Mouse (Mus musculus) heart, embryonic 12.5 days (tissue): ENCODE results near the gene Aph1a. TPM values are rescaled to one million over a fixed set of nuclear protein-coding genes. Genes with fewer than 3 reads are reported as not detected.
"Not testable (repeated sequence)": the region's sequence is repeated elsewhere in the genome, so short reads cannot be mapped to it uniquely, and the experiment has no call there.

ENCODE experiments used
- ATAC-seq: fragments of 200-750 bp; cut with Nextera tagmentation; 2 replicates; pipeline ENCODE4 v1.8.0; 2017; ENCODE audit warnings: moderate TSS enrichment, moderate library complexity; ENCODE audit not compliant: insufficient number of reproducible peaks, low FRiP score
- H3K27ac ChIP-seq: fragments of 300-500 bp; sonication (generic); 2 replicates; pipeline ENCODE4 v1.5.1; 2016; ENCODE audit warnings: mild to moderate bottlenecking, moderate library complexity; ENCODE audit not compliant: poor library complexity, severe bottlenecking
- H3K27me3 ChIP-seq: fragments of 300-500 bp; sonication (generic); replicated peaks from 2 replicates; pipeline ENCODE4 v1.6.1; 2016; ENCODE audit warnings: mild to moderate bottlenecking, moderate library complexity
- H3K36me3 ChIP-seq: fragments of 300-500 bp; sonication (generic); 2 replicates; pipeline ENCODE4 v1.6.1; 2016; ENCODE audit warnings: mild to moderate bottlenecking, moderate library complexity
- H3K4me1 ChIP-seq: fragments of 300-500 bp; sonication (generic); replicated peaks from 2 replicates; pipeline ENCODE4 v1.6.1; 2016; ENCODE audit warnings: mild to moderate bottlenecking
- H3K4me2 ChIP-seq: fragments of 300-500 bp; sonication (generic); 2 replicates; pipeline ENCODE4 v1.6.1; 2016; ENCODE audit warnings: mild to moderate bottlenecking, moderate library complexity
- H3K4me3 ChIP-seq: fragments of 300-500 bp; sonication (generic); 2 replicates; pipeline ENCODE4 v1.5.1; 2016; ENCODE audit warnings: mild to moderate bottlenecking
- H3K9ac ChIP-seq: fragments of 300-500 bp; sonication (generic); 2 replicates; pipeline ENCODE4 v1.6.1; 2016; ENCODE audit warnings: mild to moderate bottlenecking, moderate library complexity
- H3K9me3 ChIP-seq: fragments of 300-500 bp; sonication (generic); replicated peaks from 2 replicates; pipeline ENCODE4 v1.6.1; 2016; ENCODE audit warnings: mild to moderate bottlenecking, moderate library complexity
- WGBS: fragments of 180-500 bp; shearing (Covaris S2); methylation state at CpG from one replicate; pipeline ENCODE4 v1.1.7; 2016; 5-methylcytosine and 5-hydroxymethylcytosine counted together
- polyA plus RNA-seq: library from polyadenylated mRNA; unstranded; fragments of >200 nt; fragmentation: Nextera tagmentation; extraction: Ambion mirVana; gene quantifications from 2 replicates; pipeline ENCODE4 v1.2.1, GENCODE M21; 2016

Aph1a gene
- polyA plus RNA-seq, 1 experiment from 2014 or later = 33.8 TPM

DNA sequence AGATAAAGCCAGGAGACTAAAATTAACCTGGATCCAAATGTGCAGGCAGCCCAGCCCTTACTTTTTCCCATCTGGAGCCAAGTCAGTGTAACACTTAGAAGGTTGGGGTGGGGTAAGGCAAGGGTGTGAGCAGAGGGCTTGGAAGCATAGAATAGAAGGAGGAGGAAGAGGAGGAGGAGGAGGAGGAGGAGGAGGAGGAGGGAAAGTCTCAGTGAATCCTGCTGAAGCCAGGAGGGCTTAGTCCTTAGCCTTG, 8.5 kb downstream of the Aph1a start:
- peak overlapping the region; percentile 8; the same call in 1 of the 2 replicates for H3K4me3 ChIP-seq
- peak overlapping the region; percentile 66 for H3K27ac ChIP-seq
- H3K9ac ChIP-seq = peak overlapping the region; percentile 46
- no peaks in the 10 kb centered on the region for H3K9me3 ChIP-seq
- peak overlapping the region; percentile 73 for H3K4me2 ChIP-seq
- H3K27me3 ChIP-seq = no peaks in the 10 kb centered on the region
- ATAC-seq = no peak
- H3K36me3 ChIP-seq = peaks cover 12% of the 10 kb centered on the region; the same call in 1 of the 2 replicates
- H3K4me1 ChIP-seq = peaks cover 44% of the 10 kb centered on the region

DNA sequence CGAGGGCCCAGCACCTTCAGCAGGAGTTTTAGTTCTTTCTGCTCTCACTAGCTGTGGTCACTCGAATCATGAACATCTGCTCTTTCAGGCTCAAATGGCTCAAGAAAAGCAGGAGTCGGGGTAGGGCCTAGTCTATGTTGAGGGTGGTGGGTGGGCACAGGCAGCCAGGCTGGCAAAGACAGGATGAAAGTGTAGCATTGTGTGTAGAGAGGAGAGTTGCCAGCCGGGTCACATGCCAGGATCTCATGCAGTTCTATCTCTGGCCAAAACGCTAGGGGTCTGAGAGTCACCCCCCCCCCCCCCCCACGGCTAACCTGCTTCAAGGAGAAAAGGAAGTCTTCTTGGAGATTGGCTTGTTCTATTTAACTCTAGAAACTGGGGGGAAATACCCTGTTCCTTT, 8.9 kb downstream of the Aph1a start:
- Histone ChIP-seq H3K27ac (peak overlapping the region; percentile 66), H3K9ac (peak overlapping the region; percentile 46; the same call in 1 of the 2 replicates), H3K4me3 (peak overlapping the region; percentile 8), H3K9me3 (no peaks in the 10 kb centered on the region), H3K4me2 (peak overlapping the region; percentile 73), H3K27me3 (no peaks in the 10 kb centered on the region), H3K36me3 (peaks cover 9% of the 10 kb centered on the region; the same call in 1 of the 2 replicates), H3K4me1 (peaks cover 44% of the 10 kb centered on the region)
- ATAC-seq = no peak
- 27% methylated on average over 6 of the region's 6 CpGs for WGBS

DNA sequence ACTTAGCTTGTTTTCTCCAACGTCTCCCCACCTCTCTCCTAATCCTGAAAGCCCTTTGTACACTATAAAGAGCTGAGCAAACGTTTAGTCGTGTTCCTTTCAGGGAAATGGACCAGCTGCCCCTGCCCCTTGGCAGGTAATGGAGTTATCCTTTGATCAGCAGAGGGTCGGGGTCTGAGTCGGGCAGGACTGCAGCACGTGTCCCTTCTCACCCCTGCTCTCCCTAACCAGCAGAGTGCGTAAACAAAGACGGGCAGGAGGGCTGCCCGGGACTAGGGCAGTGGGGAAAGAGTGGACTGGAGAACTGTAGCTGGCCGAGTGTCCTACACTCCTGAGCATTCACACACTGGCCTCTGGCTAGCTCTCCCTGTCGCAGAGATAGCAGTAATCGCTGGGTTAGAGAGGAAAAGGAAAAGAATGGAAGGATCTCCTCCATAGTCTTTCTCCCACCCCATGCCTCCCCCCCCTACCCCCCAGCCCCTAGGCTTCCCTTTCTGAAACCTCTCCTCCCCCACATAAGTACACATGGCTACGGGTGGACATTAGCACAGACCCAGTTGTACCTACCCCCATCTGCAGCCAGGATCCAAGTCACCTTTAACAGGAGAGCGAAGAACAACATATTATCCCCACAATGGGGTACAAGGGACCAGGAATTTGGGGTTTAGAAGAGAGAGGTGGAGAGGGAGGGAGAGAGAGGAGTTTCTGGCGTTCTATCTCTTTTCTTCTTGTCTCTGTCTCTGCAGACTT, 10.2 kb downstream of the Aph1a start:
- no peaks in the 10 kb centered on the region for H3K9me3 ChIP-seq
- H3K27me3 ChIP-seq = no peaks in the 10 kb centered on the region
- no peak for ATAC-seq
- H3K4me1 ChIP-seq = peaks cover 44% of the 10 kb centered on the region
- peak overlapping the region; percentile 73 for H3K4me2 ChIP-seq
- H3K36me3 ChIP-seq = no peaks in the 10 kb centered on the region
- H3K27ac ChIP-seq = peak overlapping the region; percentile 75
- WGBS = 3% methylated on average over 15 of the region's 15 CpGs
- peak overlapping the region; percentile 77 for H3K9ac ChIP-seq
- peak overlapping the region; percentile 50 for H3K4me3 ChIP-seq

DNA sequence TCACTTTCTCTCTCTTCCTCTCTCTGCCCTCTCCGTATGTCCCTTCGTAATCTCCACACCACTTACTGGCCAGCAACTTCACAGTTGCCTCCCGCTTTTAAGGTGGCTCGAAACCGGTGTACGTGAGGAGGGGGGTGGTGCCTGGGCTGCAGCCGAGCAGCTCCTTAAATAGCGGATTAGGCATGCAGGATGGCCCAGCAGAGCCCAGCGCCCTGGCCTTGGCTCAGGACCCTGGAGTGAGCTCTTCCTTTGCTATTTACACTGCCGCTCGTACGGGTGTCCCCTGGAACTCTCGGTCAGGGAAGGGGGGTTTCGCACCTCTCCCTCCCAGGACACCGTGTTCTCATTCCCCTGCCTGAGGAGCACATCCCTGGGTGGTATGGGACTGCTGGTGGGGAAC, 10.8 kb downstream of the Aph1a start, which contains the start of gene Car14:
Gene Car14, minus strand, starts transcription at position 124 of the 400 bp plus-strand sequence.
- Histone ChIP-seq H3K27me3 (no peaks in the 10 kb centered on the region), H3K9me3 (no peaks in the 10 kb centered on the region), H3K27ac (peak within 1 kb of the TSS; percentile 75), H3K4me3 (peak within 1 kb of the TSS; percentile 50), H3K9ac (peak within 1 kb of the TSS; percentile 77), H3K4me2 (peak within 1 kb of the TSS; percentile 73), H3K4me1 (peaks cover 44% of the 10 kb centered on the region), H3K36me3 (no peaks in the 10 kb centered on the region)
- peak; percentile 49; the same call in 1 of the 2 replicates for ATAC-seq
- WGBS = under 1% methylated on average over 15 of the region's 15 CpGs

DNA sequence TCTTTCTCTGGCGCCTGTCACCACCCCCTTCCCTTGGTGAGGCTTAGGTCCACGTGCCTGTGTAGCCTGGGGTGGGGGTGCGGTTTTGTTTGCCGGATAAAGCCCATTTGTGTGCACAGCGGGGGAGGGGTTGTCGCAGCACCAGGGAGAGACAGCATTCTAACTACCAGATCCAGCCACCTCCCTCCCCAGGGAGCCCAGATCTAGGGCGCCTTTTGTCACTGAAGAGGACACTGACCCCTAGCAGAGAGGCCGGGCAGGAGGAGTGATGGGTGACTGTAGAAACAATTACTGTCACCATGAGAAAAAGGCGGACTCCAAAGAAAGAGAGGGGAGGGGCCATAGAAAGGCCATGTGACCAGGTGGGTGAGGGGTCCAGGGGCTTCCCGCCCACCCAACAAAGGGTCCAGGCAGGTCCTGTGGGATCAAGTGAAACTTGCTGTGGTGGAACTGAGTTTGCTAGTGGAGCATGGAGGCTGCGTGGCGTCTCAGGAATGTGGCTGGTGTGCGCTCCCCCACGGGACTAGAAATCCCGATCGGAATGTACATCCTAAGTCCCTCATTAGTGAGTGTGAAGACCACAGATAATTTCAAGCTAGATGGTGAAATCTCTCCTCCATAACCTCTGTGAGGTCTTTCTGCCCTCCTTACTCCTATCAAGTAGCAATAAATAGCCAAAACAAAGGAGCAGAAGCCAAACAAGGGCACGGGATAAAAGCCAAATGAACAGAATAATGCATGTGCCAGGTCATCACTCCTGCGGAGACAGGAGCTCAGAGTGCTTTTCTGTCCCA, 11.6 kb downstream of the Aph1a start:
- WGBS = 0% methylated on average over 18 of the region's 18 CpGs
- peaks cover 44% of the 10 kb centered on the region for H3K4me1 ChIP-seq
- H3K4me2 ChIP-seq = peak overlapping the region; percentile 73
- H3K4me3 ChIP-seq = peak overlapping the region; percentile 50
- no peaks in the 10 kb centered on the region for H3K36me3 ChIP-seq
- H3K27ac ChIP-seq = peak overlapping the region; percentile 75
- H3K27me3 ChIP-seq = no peaks in the 10 kb centered on the region
- H3K9me3 ChIP-seq = no peaks in the 10 kb centered on the region
- H3K9ac ChIP-seq = peak overlapping the region; percentile 77
- peak; percentile 60; the same call in 1 of the 2 replicates for ATAC-seq

DNA sequence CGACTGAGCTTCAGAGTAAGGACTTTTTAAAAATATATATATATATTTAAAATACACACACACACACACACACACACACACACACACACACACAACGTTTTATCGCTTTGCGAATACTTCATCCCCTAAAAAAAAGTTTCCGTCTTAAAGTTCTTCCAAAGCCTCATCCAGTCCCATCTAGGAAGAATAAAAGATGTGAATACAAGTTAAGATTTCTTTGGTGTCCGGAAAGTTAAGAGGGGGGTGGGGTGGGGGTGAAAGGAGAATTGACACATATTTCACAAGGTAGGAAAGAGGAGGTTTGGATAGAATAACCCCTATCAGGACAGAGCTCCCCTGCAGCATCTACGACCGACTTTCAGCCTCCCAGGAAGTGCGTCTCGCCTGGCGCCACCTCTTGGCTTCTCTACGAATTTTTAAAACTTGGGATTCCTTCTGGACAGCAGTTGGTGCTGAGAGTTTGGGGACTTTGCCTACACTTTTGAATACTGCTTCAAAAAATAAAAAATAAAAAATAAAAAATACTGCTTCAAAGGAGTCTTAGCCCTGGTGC, 12.2 kb downstream of the Aph1a start:
- peak overlapping the region; percentile 50 for H3K4me3 ChIP-seq
- H3K27me3 ChIP-seq = no peaks in the 10 kb centered on the region
- no peaks in the 10 kb centered on the region for H3K9me3 ChIP-seq
- no peaks in the 10 kb centered on the region for H3K36me3 ChIP-seq
- H3K27ac ChIP-seq = no peak overlapping the region
- ATAC-seq = peak; percentile 22; the same call in 1 of the 2 replicates
- WGBS = 1% methylated on average over 12 of the region's 12 CpGs
- peak overlapping the region; percentile 77 for H3K9ac ChIP-seq
- H3K4me2 ChIP-seq = peak overlapping the region; percentile 73
- H3K4me1 ChIP-seq = peaks cover 44% of the 10 kb centered on the region

DNA sequence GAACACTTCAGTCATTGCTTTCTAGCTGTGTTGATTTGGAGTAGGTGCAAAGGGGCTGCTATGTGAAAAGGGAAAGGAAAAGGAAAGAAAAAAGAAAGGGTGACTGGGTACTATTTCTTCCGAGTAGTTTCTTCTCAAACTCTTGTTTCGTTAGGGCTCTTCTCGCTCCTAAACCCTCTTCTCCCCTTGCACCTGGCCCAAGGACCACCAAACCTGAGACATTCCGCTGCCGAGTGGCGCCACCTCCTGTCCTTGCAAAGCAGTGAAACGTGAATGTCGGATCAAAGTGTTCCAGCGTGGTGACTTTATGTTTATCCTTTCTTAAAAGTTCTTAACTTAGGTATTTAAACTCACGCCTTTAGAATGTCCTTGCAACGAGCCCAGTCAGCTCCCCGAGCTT, 13.1 kb downstream of the Aph1a start:
- Histone ChIP-seq H3K36me3 (no peaks in the 10 kb centered on the region), H3K4me2 (peak overlapping the region; percentile 73), H3K27me3 (no peaks in the 10 kb centered on the region), H3K4me3 (peak overlapping the region; percentile 50), H3K9ac (peak overlapping the region; percentile 58), H3K27ac (no peak overlapping the region), H3K9me3 (no peaks in the 10 kb centered on the region), H3K4me1 (peaks cover 40% of the 10 kb centered on the region)
- WGBS = under 1% methylated on average over 12 of the region's 12 CpGs
- ATAC-seq = no peak

DNA sequence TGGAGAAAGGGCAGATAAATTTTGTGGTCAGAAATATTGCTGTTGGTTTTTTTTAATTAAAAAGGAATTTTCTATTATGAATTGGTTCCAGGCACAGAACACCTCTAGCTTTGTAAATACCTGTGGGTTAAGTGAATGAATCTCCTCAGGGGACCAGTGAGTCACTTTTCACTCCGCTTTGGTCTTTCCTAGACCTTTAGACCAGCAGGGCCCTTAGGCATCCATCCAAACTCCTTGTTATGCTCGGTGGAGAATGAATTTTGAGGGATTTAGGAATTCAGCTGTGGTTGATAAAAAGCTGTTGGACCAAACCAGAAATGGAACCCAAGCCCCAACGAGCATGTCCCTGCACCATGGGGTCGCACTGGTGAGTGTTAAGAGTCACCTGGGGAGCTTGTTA, 13.8 kb downstream of the Aph1a start:
- H3K4me1 ChIP-seq = peaks cover 33% of the 10 kb centered on the region
- H3K36me3 ChIP-seq = no peaks in the 10 kb centered on the region
- WGBS = 42% methylated on average over 4 of the region's 4 CpGs
- H3K27ac ChIP-seq = no peak overlapping the region
- no peak overlapping the region for H3K9ac ChIP-seq
- ATAC-seq = no peak
- H3K27me3 ChIP-seq = no peaks in the 10 kb centered on the region
- no peak overlapping the region for H3K4me2 ChIP-seq
- H3K4me3 ChIP-seq = no peak overlapping the region
- no peaks in the 10 kb centered on the region for H3K9me3 ChIP-seq

DNA sequence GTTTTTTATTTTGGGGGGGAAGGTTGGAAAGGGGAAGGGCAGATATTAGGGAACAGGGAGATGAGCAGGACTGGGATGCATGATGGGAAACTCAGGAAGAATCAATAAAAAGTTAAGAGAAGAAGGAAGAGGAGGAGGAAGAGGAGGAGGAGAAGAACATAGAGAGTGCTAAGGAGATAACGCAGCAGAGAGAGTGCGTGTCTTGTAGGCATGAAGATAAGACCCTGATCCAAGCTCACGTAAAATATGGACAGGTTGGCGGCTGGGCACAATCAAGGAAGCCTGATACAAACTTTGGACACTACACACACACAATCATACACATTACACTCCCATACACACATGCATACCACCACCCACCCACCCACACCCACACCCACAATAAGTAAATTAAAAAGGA, 20.9 kb downstream of the Aph1a start:
- no peak overlapping the region for H3K9ac ChIP-seq

DNA sequence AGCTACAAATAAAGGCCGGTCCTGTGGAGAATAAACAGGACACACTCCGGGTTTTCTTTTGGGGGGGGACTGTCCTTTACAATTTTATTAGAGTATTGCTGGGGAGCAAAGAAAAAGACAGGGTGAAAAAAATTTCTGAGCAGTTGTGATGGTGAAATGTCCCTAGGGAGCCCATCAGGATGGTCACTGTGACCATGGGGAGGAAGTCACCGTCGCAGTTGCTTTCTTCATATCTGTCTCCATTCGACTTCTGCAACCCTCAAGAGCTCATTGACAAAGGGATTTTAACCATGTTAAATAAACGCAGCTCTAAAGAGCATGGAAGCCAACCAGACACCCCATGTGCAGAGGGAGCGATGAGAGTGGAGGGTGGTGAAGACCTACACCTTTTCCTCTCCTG, 23.0 kb downstream of the Aph1a start:
- H3K27ac ChIP-seq = no peak overlapping the region
- no peak overlapping the region for H3K4me3 ChIP-seq
- H3K4me1 ChIP-seq = peaks cover 13% of the 10 kb centered on the region
- 71% methylated on average over 7 of the region's 7 CpGs for WGBS
- no peak overlapping the region for H3K4me2 ChIP-seq
- no peak for ATAC-seq
- no peaks in the 10 kb centered on the region for H3K36me3 ChIP-seq
- no peaks in the 10 kb centered on the region for H3K9me3 ChIP-seq
- no peaks in the 10 kb centered on the region for H3K27me3 ChIP-seq
- H3K9ac ChIP-seq = no peak overlapping the region

More for the DNA sequence above, 20.9 kb downstream of the Aph1a start:
- Histone ChIP-seq H3K27me3 (no peaks in the 10 kb centered on the region), H3K4me1 (0 out of 2 replicates have a peak, but pooled peaks cover 4% of the 10 kb centered on the region), H3K36me3 (no peaks in the 10 kb centered on the region), H3K4me3 (no peak overlapping the region), H3K27ac (no peak overlapping the region), H3K4me2 (no peak overlapping the region), H3K9me3 (no peaks in the 10 kb centered on the region)
- ATAC-seq = no peak
- WGBS = 66% methylated on average over 4 of the region's 4 CpGs

DNA sequence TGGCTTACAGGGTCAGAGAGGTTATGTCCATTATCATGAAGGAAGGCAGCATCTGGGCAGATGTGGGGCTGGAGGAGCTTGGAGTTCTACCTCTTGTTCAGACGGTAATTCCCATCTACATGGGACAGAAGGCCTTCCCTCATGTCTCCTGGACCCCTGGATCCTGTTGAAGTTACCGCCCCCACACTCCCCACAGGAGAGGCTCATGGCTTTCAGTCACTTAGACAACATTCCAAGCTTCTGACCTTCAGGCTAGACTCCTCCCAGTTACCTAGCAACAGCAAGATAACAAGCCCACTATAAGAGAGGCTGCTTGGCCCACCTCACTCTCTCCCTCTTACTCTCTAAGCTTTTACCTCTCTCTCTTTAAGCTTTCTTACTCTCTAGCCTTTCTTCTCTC, 26.8 kb downstream of the Aph1a start:
- not testable (repeated sequence) for H3K4me3 ChIP-seq, H3K36me3 ChIP-seq, H3K4me2 ChIP-seq, H3K27me3 ChIP-seq, H3K9ac ChIP-seq, H3K27ac ChIP-seq, H3K9me3 ChIP-seq, ATAC-seq
- H3K4me1 ChIP-seq = peaks cover 13% of the 10 kb centered on the region
- 45% methylated on average over 2 of the region's 2 CpGs for WGBS
